Mouse (Mus musculus): Measurements from ENCODE around the gene Ifna7. TPM values are rescaled to one million over a fixed set of nuclear protein-coding genes. Genes with fewer than 3 reads are reported as not detected.

The Ifna7 gene
- polyA plus RNA-seq (2015; fragmentation: Nextera tagmentation; extraction: Ambion mirVana) = not detected in 2 replicates

DNA sequence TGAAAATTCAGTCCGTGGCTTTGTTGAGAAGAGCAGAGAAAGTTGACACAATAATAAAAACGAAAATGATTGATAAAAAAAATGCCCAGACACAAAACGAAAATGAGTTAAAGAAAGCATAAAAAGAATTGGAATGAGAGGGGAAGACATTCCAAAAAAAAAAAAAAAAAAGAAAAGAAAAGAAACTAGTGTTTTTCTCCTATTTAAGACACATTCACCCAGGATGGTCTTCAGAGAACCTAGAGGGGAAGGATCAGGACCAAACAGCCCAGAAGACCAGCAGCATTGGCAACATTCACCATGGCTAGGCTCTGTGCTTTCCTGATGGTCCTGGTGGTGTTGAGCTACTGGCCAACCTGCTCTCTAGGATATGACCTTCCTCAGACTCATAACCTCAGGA lies at the start of gene Ifna7:
Gene Ifna7, plus strand, starts transcription at position 301 of the 400 bp plus-strand sequence.

DNA sequence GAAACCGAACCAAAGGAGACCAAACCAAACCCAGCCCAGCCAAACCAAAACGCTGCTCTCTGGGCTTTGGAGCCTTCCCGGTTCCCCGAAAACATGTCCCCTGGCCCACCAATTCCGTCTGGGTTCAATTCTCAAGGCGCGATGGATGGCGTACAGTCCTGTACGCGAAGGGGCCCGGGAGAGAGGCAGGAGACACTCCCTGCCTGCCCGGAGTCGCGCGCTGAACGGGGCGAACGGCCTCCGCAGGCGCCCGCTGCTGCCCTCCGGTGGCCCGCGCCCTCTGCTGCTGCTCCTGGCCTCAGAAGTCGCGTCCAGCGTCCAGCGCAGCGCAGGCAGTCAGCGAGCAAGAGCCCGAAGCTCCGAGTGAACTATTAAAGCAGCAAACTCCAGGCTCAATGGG lies 42.5 kb upstream of the Ifna7 start, which contains the start of gene Gm13290:
Gene Gm13290, plus strand, starts transcription at position 301 of the 400 bp plus-strand sequence.

DNA sequence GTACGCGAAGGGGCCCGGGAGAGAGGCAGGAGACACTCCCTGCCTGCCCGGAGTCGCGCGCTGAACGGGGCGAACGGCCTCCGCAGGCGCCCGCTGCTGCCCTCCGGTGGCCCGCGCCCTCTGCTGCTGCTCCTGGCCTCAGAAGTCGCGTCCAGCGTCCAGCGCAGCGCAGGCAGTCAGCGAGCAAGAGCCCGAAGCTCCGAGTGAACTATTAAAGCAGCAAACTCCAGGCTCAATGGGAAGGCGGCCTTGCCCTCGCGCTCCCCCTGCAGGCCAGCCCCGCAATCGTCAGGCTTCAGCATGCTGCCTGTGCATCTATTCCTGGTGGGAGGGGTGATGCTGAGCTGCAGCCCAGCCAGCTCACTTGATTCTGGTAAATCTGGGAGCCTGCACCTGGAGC lies 39.4 kb upstream of the Ifna7 start, which contains the start of gene Gm13289:
Gene Gm13289, plus strand, starts transcription at position 301 of the 400 bp plus-strand sequence.

GRCm38 (mm10) chr4:88779550-88779949 lies 36.5 kb upstream of the Ifna7 start, which contains the start of gene Gm13272:
Gene Gm13272, plus strand, starts transcription at chr4:88779850.

GRCm38 (mm10) chr4:88781831-88782230 lies 34.2 kb upstream of the Ifna7 start, which contains the start of gene Ifnz:
Gene Ifnz, plus strand, starts transcription at chr4:88782131.

GRCm38 (mm10) chr4:88785409-88785808 lies 30.6 kb upstream of the Ifna7 start, which contains the start of gene Gm13276:
Gene Gm13276, plus strand, starts transcription at chr4:88785709.

DNA sequence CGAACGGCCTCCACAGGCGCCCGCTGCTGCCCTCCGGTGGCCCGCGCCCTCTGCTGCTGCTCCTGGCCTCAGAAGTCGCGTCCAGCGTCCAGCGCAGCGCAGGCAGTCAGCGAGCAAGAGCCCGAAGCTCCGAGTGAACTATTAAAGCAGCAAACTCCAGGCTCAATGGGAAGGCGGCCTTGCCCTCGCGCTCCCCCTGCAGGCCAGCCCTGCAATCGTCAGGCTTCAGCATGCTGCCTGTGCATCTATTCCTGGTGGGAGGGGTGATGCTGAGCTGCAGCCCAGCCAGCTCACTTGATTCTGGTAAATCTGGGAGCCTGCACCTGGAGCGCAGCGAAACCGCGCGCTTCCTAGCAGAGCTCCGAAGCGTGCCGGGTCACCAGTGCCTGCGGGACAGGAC lies 27.6 kb upstream of the Ifna7 start, which contains the start of gene Gm13277:
Gene Gm13277, plus strand, starts transcription at position 231 of the 400 bp plus-strand sequence.

DNA sequence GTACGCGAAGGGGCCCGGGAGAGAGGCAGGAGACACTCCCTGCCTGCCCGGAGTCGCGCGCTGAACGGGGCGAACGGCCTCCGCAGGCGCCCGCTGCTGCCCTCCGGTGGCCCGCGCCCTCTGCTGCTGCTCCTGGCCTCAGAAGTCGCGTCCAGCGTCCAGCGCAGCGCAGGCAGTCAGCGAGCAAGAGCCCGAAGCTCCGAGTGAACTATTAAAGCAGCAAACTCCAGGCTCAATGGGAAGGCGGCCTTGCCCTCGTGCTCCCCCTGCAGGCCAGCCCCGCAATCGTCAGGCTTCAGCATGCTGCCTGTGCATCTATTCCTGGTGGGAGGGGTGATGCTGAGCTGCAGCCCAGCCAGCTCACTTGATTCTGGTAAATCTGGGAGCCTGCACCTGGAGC lies 24.8 kb upstream of the Ifna7 start, which contains the start of gene Gm13278:
Gene Gm13278, plus strand, starts transcription at position 301 of the 400 bp plus-strand sequence.

GRCm38 (mm10) chr4:88793936-88794675 lies 21.9 kb upstream of the Ifna7 start, which contains the start of gene Gm13275:
Gene Gm13275, plus strand, starts transcription at chr4:88794487.

GRCm38 (mm10) chr4:88797097-88797496 lies 18.9 kb upstream of the Ifna7 start, which contains the start of gene Gm13279:
Gene Gm13279, plus strand, starts transcription at chr4:88797397.

GRCm38 (mm10) chr4:88799365-88799764 lies 16.7 kb upstream of the Ifna7 start, which contains the start of gene Gm13285:
Gene Gm13285, plus strand, starts transcription at chr4:88799665.

DNA sequence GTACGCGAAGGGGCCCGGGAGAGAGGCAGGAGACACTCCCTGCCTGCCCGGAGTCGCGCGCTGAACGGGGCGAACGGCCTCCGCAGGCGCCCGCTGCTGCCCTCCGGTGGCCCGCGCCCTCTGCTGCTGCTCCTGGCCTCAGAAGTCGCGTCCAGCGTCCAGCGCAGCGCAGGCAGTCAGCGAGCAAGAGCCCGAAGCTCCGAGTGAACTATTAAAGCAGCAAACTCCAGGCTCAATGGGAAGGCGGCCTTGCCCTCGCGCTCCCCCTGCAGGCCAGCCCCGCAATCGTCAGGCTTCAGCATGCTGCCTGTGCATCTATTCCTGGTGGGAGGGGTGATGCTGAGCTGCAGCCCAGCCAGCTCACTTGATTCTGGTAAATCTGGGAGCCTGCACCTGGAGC lies 13.1 kb upstream of the Ifna7 start, which contains the start of gene Gm13287:
Gene Gm13287, plus strand, starts transcription at position 301 of the 400 bp plus-strand sequence.

GRCm38 (mm10) chr4:88805231-88805630 lies 10.8 kb upstream of the Ifna7 start, which contains the start of gene Gm13288:
Gene Gm13288, plus strand, starts transcription at chr4:88805531.

DNA sequence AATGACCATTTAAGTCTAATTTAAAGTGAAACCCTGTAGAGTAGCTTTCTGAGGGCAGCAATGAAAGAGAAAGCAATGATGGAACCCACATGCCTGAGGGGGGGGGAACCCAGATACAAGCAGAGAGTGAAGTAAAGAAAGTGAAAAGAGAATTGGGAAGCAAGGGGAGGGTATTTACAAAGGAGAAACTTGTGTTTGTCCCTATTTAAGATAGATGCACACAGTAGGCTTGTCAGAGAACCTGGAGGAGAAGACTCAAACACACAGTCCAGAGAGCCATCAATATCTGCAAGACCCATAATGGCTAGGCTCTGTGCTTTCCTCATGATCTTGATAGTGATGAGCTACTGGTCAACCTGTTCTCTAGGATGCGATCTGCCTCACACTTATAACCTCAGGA lies 3.6 kb downstream of the Ifna7 start, which contains the start of gene Ifna11:
Gene Ifna11, plus strand, starts transcription at position 301 of the 400 bp plus-strand sequence.

GRCm38 (mm10) chr4:88827116-88827515 lies 11.1 kb downstream of the Ifna7 start, which contains the start of gene Ifna6:
Gene Ifna6, plus strand, starts transcription at chr4:88827416.

DNA sequence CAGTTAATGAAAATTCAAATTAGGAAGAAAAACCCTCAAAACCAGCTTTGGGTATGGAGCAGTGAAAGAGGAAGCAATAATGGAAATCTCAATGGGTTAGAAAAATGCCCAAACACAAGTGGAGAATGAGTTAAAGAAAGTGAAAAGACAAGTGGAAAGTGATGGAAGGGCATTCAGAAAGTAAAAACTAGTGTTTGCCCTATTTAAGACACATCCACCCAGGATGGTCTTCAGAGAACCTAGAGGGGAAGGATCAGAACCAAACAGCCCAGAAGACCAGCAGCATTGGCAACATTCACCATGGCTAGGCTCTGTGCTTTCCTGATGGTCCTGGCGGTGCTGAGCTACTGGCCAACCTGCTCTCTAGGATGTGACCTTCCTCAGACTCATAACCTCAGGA lies 19.2 kb downstream of the Ifna7 start, which contains the start of gene Ifna5:
Gene Ifna5, plus strand, starts transcription at position 301 of the 400 bp plus-strand sequence.

DNA sequence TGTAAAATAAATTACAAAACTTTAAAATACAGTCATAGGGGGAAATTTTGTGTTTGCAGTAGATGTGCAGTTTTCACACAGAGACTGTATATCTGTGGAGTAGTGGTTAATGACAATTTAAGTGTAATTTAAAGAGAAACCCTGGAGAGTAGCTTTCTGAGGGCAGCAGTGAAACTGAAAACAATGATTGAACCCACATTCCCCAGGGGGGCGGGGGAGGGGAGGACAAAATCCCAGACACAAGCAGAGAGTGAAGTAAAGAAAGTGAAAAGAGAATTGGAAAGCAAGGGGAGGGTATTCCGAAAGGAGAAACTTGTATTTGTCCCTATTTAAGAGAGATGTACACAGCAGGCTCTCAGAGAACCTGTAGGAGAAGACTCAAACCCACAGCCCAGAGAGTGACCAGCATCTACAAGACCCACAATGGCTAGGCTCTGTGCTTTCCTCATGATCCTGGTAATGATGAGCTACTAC lies 25.4 kb downstream of the Ifna7 start, which contains the start of gene Ifna4:
Gene Ifna4, plus strand, starts transcription at position 424 of the 474 bp plus-strand sequence.

GRCm38 (mm10) chr4:88849698-88850097 lies 33.7 kb downstream of the Ifna7 start, which contains the start of gene Ifna1:
Gene Ifna1, plus strand, starts transcription at chr4:88850087.

Other genes with a start within 250 kb of the Ifna7 start
- gene Ifna14, start 244.4 kb upstream of the Ifna7 start, polyA plus RNA-seq (2015; fragmentation: Nextera tagmentation; extraction: Ambion mirVana) = not detected in 2 replicates
- gene Ifna9, start 223.8 kb upstream of the Ifna7 start, polyA plus RNA-seq (2015; fragmentation: Nextera tagmentation; extraction: Ambion mirVana) = not detected in 2 replicates
- gene Ifna12, start 212.9 kb upstream of the Ifna7 start, polyA plus RNA-seq (2015; fragmentation: Nextera tagmentation; extraction: Ambion mirVana) = not detected in 2 replicates
- gene C87499, start 181.8 kb upstream of the Ifna7 start, polyA plus RNA-seq (2015; fragmentation: Nextera tagmentation; extraction: Ambion mirVana) = not detected in 2 replicates
- not detected in 2 replicates for gene Ifna13, start 171.8 kb upstream of the Ifna7 start, polyA plus RNA-seq (2015; fragmentation: Nextera tagmentation; extraction: Ambion mirVana)
- gene Ifna16, start 139.3 kb upstream of the Ifna7 start, polyA plus RNA-seq (2015; fragmentation: Nextera tagmentation; extraction: Ambion mirVana) = not detected in 2 replicates
- not detected in 2 replicates for gene Ifna2, start 132.3 kb upstream of the Ifna7 start, polyA plus RNA-seq (2015; fragmentation: Nextera tagmentation; extraction: Ambion mirVana)
- gene Ifnab, start 124.9 kb upstream of the Ifna7 start, polyA plus RNA-seq (2015; fragmentation: Nextera tagmentation; extraction: Ambion mirVana) = not detected in 2 replicates
- gene Gm26566, start 94.4 kb upstream of the Ifna7 start, polyA plus RNA-seq (2015; fragmentation: Nextera tagmentation; extraction: Ambion mirVana) = 0.17 and 0.38 TPM in 2 replicates
- gene Klhl9, start 93.8 kb upstream of the Ifna7 start, polyA plus RNA-seq (2015; fragmentation: Nextera tagmentation; extraction: Ambion mirVana) = 23.7 and 28.8 TPM in 2 replicates
- not detected in 2 replicates for gene Gm13271, start 61.4 kb upstream of the Ifna7 start, polyA plus RNA-seq (2015; fragmentation: Nextera tagmentation; extraction: Ambion mirVana)
- 0.17 and 0.19 TPM in 2 replicates for gene Gm13283, start 56.1 kb upstream of the Ifna7 start, polyA plus RNA-seq (2015; fragmentation: Nextera tagmentation; extraction: Ambion mirVana)
- gene Gm13290, start 42.4 kb upstream of the Ifna7 start, polyA plus RNA-seq (2015; fragmentation: Nextera tagmentation; extraction: Ambion mirVana) = not detected in 2 replicates
- gene Gm13289, start 39.3 kb upstream of the Ifna7 start, polyA plus RNA-seq (2015; fragmentation: Nextera tagmentation; extraction: Ambion mirVana) = not detected in 2 replicates
- gene Gm13272, start 36.4 kb upstream of the Ifna7 start, polyA plus RNA-seq (2015; fragmentation: Nextera tagmentation; extraction: Ambion mirVana) = not detected in 2 replicates
- 0.33 TPM in 1 of 2 replicates, not detected in the other for gene Ifnz, start 34.1 kb upstream of the Ifna7 start, polyA plus RNA-seq (2015; fragmentation: Nextera tagmentation; extraction: Ambion mirVana)
- gene Gm13276, start 30.5 kb upstream of the Ifna7 start, polyA plus RNA-seq (2015; fragmentation: Nextera tagmentation; extraction: Ambion mirVana) = not detected in 2 replicates
- gene Gm13277, start 27.6 kb upstream of the Ifna7 start, polyA plus RNA-seq (2015; fragmentation: Nextera tagmentation; extraction: Ambion mirVana) = not detected in 2 replicates
- not detected in 2 replicates for gene Gm13278, start 24.7 kb upstream of the Ifna7 start, polyA plus RNA-seq (2015; fragmentation: Nextera tagmentation; extraction: Ambion mirVana)
- gene Gm13275, start 21.7 kb upstream of the Ifna7 start, polyA plus RNA-seq (2015; fragmentation: Nextera tagmentation; extraction: Ambion mirVana) = not detected in 2 replicates
- gene Gm13279, start 18.8 kb upstream of the Ifna7 start, polyA plus RNA-seq (2015; fragmentation: Nextera tagmentation; extraction: Ambion mirVana) = not detected in 2 replicates
- 0.79 TPM in 1 of 2 replicates, not detected in the other for gene Gm13285, start 16.6 kb upstream of the Ifna7 start, polyA plus RNA-seq (2015; fragmentation: Nextera tagmentation; extraction: Ambion mirVana)
- gene Gm13287, start 13.0 kb upstream of the Ifna7 start, polyA plus RNA-seq (2015; fragmentation: Nextera tagmentation; extraction: Ambion mirVana) = not detected in 2 replicates
- not detected in 2 replicates for gene Gm13288, start 10.7 kb upstream of the Ifna7 start, polyA plus RNA-seq (2015; fragmentation: Nextera tagmentation; extraction: Ambion mirVana)
- not detected in 2 replicates for gene Ifna11, start 3.7 kb downstream of the Ifna7 start, polyA plus RNA-seq (2015; fragmentation: Nextera tagmentation; extraction: Ambion mirVana)
- gene Ifna6, start 11.2 kb downstream of the Ifna7 start, polyA plus RNA-seq (2015; fragmentation: Nextera tagmentation; extraction: Ambion mirVana) = not detected in 2 replicates
- not detected in 2 replicates for gene Ifna5, start 19.3 kb downstream of the Ifna7 start, polyA plus RNA-seq (2015; fragmentation: Nextera tagmentation; extraction: Ambion mirVana)
- gene Ifna4, start 25.6 kb downstream of the Ifna7 start, polyA plus RNA-seq (2015; fragmentation: Nextera tagmentation; extraction: Ambion mirVana) = not detected in 2 replicates
- not detected in 2 replicates for gene Ifna1, start 33.9 kb downstream of the Ifna7 start, polyA plus RNA-seq (2015; fragmentation: Nextera tagmentation; extraction: Ambion mirVana)
- gene Ifne, start 64.0 kb downstream of the Ifna7 start, polyA plus RNA-seq (2015; fragmentation: Nextera tagmentation; extraction: Ambion mirVana) = not detected in 2 replicates

All from spleen, postnatal 0 days (tissue).